Mouse (Mus musculus): ENCODE data around the gene Atp2c1.

The Atp2c1 gene

GRCm38 (mm10) chr9:105376411-105376810 is 150.7 kb downstream of the Atp2c1 start:
- in situ Hi-C loops (cut with MboI, MseI) = loop anchor here (25.0 kb wide), 1 partner anchor 314 kb away; the partner anchor contains the start of gene Mrpl3

- in situ Hi-C loops (cut with MboI, MseI) = no loop called here
These were observed 152.8 kb downstream of the Atp2c1 start for GRCm38 (mm10) chr9:105374361-105374760.

- in situ Hi-C loops (cut with MboI, MseI) = loop anchor here (5.0 kb wide), 1 partner anchor 236 kb away; the partner anchor contains the start of gene Nudt16
These were observed 158.5 kb downstream of the Atp2c1 start for GRCm38 (mm10) chr9:105368605-105369004.

GRCm38 (mm10) chr9:105366199-105366598 is 160.9 kb downstream of the Atp2c1 start:
- in situ Hi-C loops (cut with MboI, MseI) = loop anchor here (5.0 kb wide), 1 partner anchor 234 kb away; the partner anchor contains the start of gene Nudt16

- in situ Hi-C loops (cut with MboI, MseI) = no loop called here
These were observed 163.4 kb downstream of the Atp2c1 start for GRCm38 (mm10) chr9:105363520-105364231.

- in situ Hi-C loops (cut with MboI, MseI) = no loop called here
These were observed 164.9 kb downstream of the Atp2c1 start for GRCm38 (mm10) chr9:105362181-105362580.

Data from regulatory T cell (primary cell).